Mouse (Mus musculus): Measurements from ENCODE around the gene Rras2. TPM values are rescaled to one million over a fixed set of nuclear protein-coding genes. Genes with fewer than 3 reads are reported as not detected.

Rras2 gene
- total and polyA plus RNA-seq, 2 experiments: 6.0 to 18.3 TPM

- Histone ChIP-seq H3K27ac (replicated peaks; ENCODE audit: insufficient read depth, low read depth, low read length) (no peak overlapping the region), H3K4me3 (ENCODE audit: insufficient read depth, low read depth, low read length) (no peak overlapping the region), H3K9ac (ENCODE audit: low read depth, low read length) (no peak overlapping the region), H3K36me3 (ENCODE audit: control insufficient read depth, insufficient read depth, low read length) (no peaks in the 10 kb centered on the region), H3K4me1 (ENCODE audit: control insufficient read depth, insufficient read depth, low read length) (no peaks in the 10 kb centered on the region), H3K79me2 (ENCODE audit: control insufficient read depth, insufficient read depth, low read length) (no peaks in the 10 kb centered on the region), H3K27me3 (ENCODE audit: control insufficient read depth, insufficient read depth, low read length) (no peaks in the 10 kb centered on the region)
- no peak for TF ChIP-seq POLR2A (IDR thresholded peaks at IDR 0.05; ENCODE audit: extremely low read depth, insufficient read depth, low read length)
- no peak for TF ChIP-seq CTCF (IDR thresholded peaks at IDR 0.05; ENCODE audit: low read depth, low read length)
- no peak for DNase-seq (ENCODE audit: extremely low read depth, low read depth, low spot score)
- 82% methylated on average over 8 of the region's 8 CpGs for WGBS
Measured at GRCm38 (mm10) chr7:114006456-114006855, 111.1 kb downstream of the Rras2 start.

DNA sequence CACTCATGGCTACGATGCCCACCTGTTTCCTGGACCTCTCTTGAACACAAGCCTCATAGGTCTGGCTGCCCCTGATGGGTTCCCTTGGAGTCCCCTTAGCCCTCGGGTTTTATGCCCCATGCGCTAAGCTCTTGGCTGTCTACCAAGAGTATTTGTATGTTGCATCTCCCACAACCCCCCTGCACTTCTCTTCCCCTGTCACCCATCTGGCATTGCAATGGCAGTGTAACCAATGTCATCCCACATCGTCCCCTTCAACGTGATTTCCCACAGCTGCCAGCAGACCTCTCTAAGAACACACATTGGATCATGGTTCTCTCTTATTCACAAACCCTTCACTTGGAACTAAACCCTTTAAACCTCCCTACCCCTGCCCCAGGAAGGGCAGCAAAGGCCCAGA is 112.1 kb downstream of the Rras2 start:
- H3K4me3 ChIP-seq (ENCODE audit: insufficient read depth, low read depth, low read length): no peak overlapping the region
- H3K27ac ChIP-seq (replicated peaks; ENCODE audit: insufficient read depth, low read depth, low read length): no peak overlapping the region
- H3K79me2 ChIP-seq (ENCODE audit: control insufficient read depth, insufficient read depth, low read length): no peaks in the 10 kb centered on the region
- 78% methylated on average over 5 of the region's 5 CpGs for WGBS
- no peaks in the 10 kb centered on the region for H3K27me3 ChIP-seq (ENCODE audit: control insufficient read depth, insufficient read depth, low read length)
- H3K4me1 ChIP-seq (ENCODE audit: control insufficient read depth, insufficient read depth, low read length): no peaks in the 10 kb centered on the region
- no peak overlapping the region for H3K9ac ChIP-seq (ENCODE audit: low read depth, low read length)
- no peak for TF ChIP-seq CTCF (IDR thresholded peaks at IDR 0.05; ENCODE audit: low read depth, low read length)
- TF ChIP-seq POLR2A (IDR thresholded peaks at IDR 0.05; ENCODE audit: extremely low read depth, insufficient read depth, low read length): no peak
- H3K36me3 ChIP-seq (ENCODE audit: control insufficient read depth, insufficient read depth, low read length): no peaks in the 10 kb centered on the region
- no peak for DNase-seq (ENCODE audit: extremely low read depth, low read depth, low spot score)

DNA sequence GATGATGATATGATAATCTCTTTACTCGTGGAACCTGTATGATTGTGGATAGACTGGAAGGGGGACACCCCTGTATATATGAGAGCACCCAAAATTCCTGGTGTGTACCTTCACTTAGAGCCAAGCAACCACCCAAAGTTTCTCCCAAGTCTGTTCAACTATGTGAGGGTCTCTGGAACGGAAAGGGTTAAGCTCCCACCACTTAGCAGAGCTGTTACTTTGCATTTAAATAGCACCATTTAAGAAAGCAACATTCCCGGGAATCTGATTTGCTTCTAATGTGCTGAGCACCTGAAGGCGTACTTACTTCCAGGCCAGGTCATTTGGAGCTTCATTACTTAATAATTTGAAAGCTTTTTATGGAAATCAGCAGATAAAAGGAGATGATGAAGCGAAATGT is 113.4 kb downstream of the Rras2 start:
- no peak for TF ChIP-seq CTCF (IDR thresholded peaks at IDR 0.05; ENCODE audit: low read depth, low read length)
- TF ChIP-seq POLR2A (IDR thresholded peaks at IDR 0.05; ENCODE audit: extremely low read depth, insufficient read depth, low read length): no peak
- H3K27me3 ChIP-seq (ENCODE audit: control insufficient read depth, insufficient read depth, low read length): no peaks in the 10 kb centered on the region
- no peaks in the 10 kb centered on the region for H3K36me3 ChIP-seq (ENCODE audit: control insufficient read depth, insufficient read depth, low read length)

GRCm38 (mm10) chr7:113997675-113998354 is 119.8 kb downstream of the Rras2 start:
- Histone ChIP-seq H3K27me3 (ENCODE audit: control insufficient read depth, insufficient read depth, low read length) (no peaks in the 10 kb centered on the region), H3K79me2 (ENCODE audit: control insufficient read depth, insufficient read depth, low read length) (no peaks in the 10 kb centered on the region), H3K4me3 (ENCODE audit: insufficient read depth, low read depth, low read length) (no peak overlapping the region), H3K4me1 (ENCODE audit: control insufficient read depth, insufficient read depth, low read length) (no peaks in the 10 kb centered on the region), H3K9ac (ENCODE audit: low read depth, low read length) (no peak overlapping the region), H3K36me3 (ENCODE audit: control insufficient read depth, insufficient read depth, low read length) (no peaks in the 10 kb centered on the region), H3K27ac (replicated peaks; ENCODE audit: insufficient read depth, low read depth, low read length) (no peak overlapping the region)
- DNase-seq (ENCODE audit: extremely low read depth, low read depth, low spot score): no peak
- TF ChIP-seq POLR2A (IDR thresholded peaks at IDR 0.05; ENCODE audit: extremely low read depth, insufficient read depth, low read length) (no peak), CTCF (IDR thresholded peaks at IDR 0.05; ENCODE audit: low read depth, low read length) (no peak)
- WGBS: 85% methylated on average over 7 of the region's 7 CpGs

More for the DNA sequence above, 113.4 kb downstream of the Rras2 start:
- 36% methylated on average over 5 of the region's 5 CpGs for WGBS
- DNase-seq (ENCODE audit: extremely low read depth, low read depth, low spot score): no peak
- no peak overlapping the region for H3K27ac ChIP-seq (replicated peaks; ENCODE audit: insufficient read depth, low read depth, low read length)
- H3K4me3 ChIP-seq (ENCODE audit: insufficient read depth, low read depth, low read length): no peak overlapping the region
- no peaks in the 10 kb centered on the region for H3K4me1 ChIP-seq (ENCODE audit: control insufficient read depth, insufficient read depth, low read length)
- no peak overlapping the region for H3K9ac ChIP-seq (ENCODE audit: low read depth, low read length)
- H3K79me2 ChIP-seq (ENCODE audit: control insufficient read depth, insufficient read depth, low read length): no peaks in the 10 kb centered on the region

Other genes starting within 250 kb of the Rras2 start
- 79.1 and 82.7 TPM in 2 replicates for gene Copb1, start 136.9 kb upstream of the Rras2 start, total RNA-seq (2014; rRNA removed)
- gene Copb1, start 136.9 kb upstream of the Rras2 start, polyA plus RNA-seq (2012; rRNA removed): 20.3 and 20.9 TPM in 2 replicates
- 189 and 194 TPM in 2 replicates for gene Psma1, start 158.3 kb upstream of the Rras2 start, total RNA-seq (2014; rRNA removed)
- gene Psma1, start 158.3 kb upstream of the Rras2 start, polyA plus RNA-seq (2012; rRNA removed): 88.9 and 96.5 TPM in 2 replicates

Measured in liver, adult 2 months (tissue).